Mouse (Mus musculus) T-helper 2 cell (primary cell): ENCODE data around the gene Lgals9.

Source experiments
- in situ Hi-C: fragments of 300-600 bp; cut with MboI, MseI; formaldehyde crosslinking; loops from one replicate; pipeline ENCODE4 v1.15.1; 2025; ENCODE audit warnings: high pct_unique_total_duplicates

Gene Lgals9

GRCm38 (mm10) chr11:78924111-78924510 lies 60.6 kb downstream of the Lgals9 start:
- in situ Hi-C loops = no loop called here

GRCm38 (mm10) chr11:78922678-78923407 lies 61.9 kb downstream of the Lgals9 start:
- in situ Hi-C loops = no loop called here

- in situ Hi-C loops = no loop called here
These were observed 64.3 kb downstream of the Lgals9 start, which contains the start of gene Nos2 for GRCm38 (mm10) chr11:78920411-78920939. Nos2 (plus strand) TSS chr11:78920787.

DNA sequence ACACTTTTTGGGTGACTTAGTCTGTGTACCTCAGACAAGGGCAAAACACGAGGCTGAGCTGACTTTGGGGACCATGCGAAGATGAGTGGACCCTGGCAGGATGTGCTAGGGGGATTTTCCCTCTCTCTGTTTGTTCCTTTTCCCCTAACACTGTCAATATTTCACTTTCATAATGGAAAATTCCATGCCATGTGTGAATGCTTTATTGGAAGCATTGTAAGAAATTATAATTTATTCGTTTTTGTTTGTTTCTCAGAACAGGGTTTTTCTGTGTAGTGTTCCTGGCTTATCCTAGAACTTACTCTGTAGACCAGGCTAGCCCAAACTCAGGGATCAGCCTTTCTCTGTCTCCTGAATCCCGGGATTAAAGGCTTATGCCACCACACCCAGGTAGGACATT lies 65.0 kb downstream of the Lgals9 start:
- in situ Hi-C loops = loop anchor here (5.0 kb wide), 1 partner anchor 62 kb away; no protein-coding TSS in a partner anchor

GRCm38 (mm10) chr11:78916410-78916809 lies 68.3 kb downstream of the Lgals9 start:
- in situ Hi-C loops = loop anchor here (5.0 kb wide), 1 partner anchor 59 kb away; no protein-coding TSS in a partner anchor

GRCm38 (mm10) chr11:78915473-78915872 lies 69.3 kb downstream of the Lgals9 start:
- in situ Hi-C loops = loop anchor here (5.0 kb wide), 1 partner anchor 58 kb away; no protein-coding TSS in a partner anchor
